Mouse (Mus musculus) embryonic facial prominence, embryonic 15.5 days (tissue): ENCODE results near the gene Dbndd2. TPM values are rescaled to one million over a fixed set of nuclear protein-coding genes. Genes with fewer than 3 reads are reported as not detected.

Experiments used
- ATAC-seq: fragments of 200-750 bp; cut with Nextera tagmentation; 2 replicates; pipeline ENCODE4 v1.8.0; 2017; ENCODE audit warnings: low read depth, moderate TSS enrichment; ENCODE audit not compliant: insufficient number of reproducible peaks, low FRiP score, low TSS enrichment
- H3K27ac ChIP-seq: fragments of 300-500 bp; sonication (generic); replicated peaks from 2 replicates; pipeline ENCODE4 v1.5.1; 2015; ENCODE audit warnings: mild to moderate bottlenecking, inconsistent platforms
- H3K27me3 ChIP-seq: fragments of 300-500 bp; sonication (generic); 2 replicates; pipeline ENCODE4 v1.6.1; 2015; ENCODE audit warnings: inconsistent platforms
- H3K36me3 ChIP-seq: fragments of 300-500 bp; sonication (generic); 2 replicates; pipeline ENCODE4 v1.6.1; 2015; ENCODE audit warnings: mild to moderate bottlenecking, inconsistent platforms
- H3K4me1 ChIP-seq: fragments of 300-500 bp; sonication (generic); 2 replicates; pipeline ENCODE4 v1.6.1; 2015; ENCODE audit warnings: inconsistent platforms
- H3K4me2 ChIP-seq: fragments of 300-500 bp; sonication (generic); replicated peaks from 2 replicates; pipeline ENCODE4 v1.6.1; 2015; ENCODE audit warnings: mild to moderate bottlenecking, inconsistent platforms
- H3K4me3 ChIP-seq: fragments of 300-500 bp; sonication (generic); replicated peaks from 2 replicates; pipeline ENCODE4 v1.5.1; 2015; ENCODE audit warnings: mild to moderate bottlenecking, inconsistent platforms
- H3K9ac ChIP-seq: fragments of 300-500 bp; sonication (generic); 2 replicates; pipeline ENCODE4 v1.6.1; 2015; ENCODE audit warnings: inconsistent platforms
- H3K9me3 ChIP-seq: fragments of 300-500 bp; sonication (generic); replicated peaks from 2 replicates; pipeline ENCODE4 v1.6.1; 2016; ENCODE audit warnings: inconsistent platforms
- WGBS: fragments of 180-500 bp; shearing (Covaris S2); methylation state at CpG from one replicate; pipeline ENCODE4 v1.1.7; 2015; 5-methylcytosine and 5-hydroxymethylcytosine counted together
- polyA plus RNA-seq: library from polyadenylated mRNA; unstranded; fragments of >200 nt; fragmentation: Nextera tagmentation; extraction: Ambion mirVana; gene quantifications from 2 replicates; pipeline ENCODE4 v1.2.1, GENCODE M21; 2015

The Dbndd2 gene
- polyA plus RNA-seq, 1 experiment from 2014 or later, result 8.4 TPM

DNA sequence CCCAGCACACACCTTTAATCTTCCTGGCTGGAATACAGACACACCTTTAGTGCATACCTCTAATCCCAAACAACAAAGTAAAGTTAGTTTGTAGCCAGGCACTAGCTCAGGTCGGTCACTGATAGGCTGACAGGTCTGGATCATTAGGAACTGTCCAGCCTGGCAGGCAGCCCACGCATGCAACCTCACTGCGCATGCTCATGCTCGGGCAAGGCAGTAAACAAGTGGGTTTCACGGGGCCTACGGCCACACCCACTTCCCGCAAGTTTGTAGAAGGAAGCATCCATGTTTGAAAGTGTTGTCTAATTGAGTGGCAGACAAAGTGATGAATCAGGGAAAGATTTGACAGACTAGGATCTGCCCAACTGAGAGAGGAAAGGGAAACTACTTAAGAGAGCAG is 56.7 kb downstream of the Dbndd2 start:
- peaks cover 14% of the 10 kb centered on the region for H3K4me1 ChIP-seq
- no peak overlapping the region for H3K4me2 ChIP-seq
- no peak for ATAC-seq
- no peak overlapping the region for H3K9ac ChIP-seq
- 83% methylated on average over 7 of the region's 7 CpGs for WGBS
- H3K9me3 ChIP-seq, result no peaks in the 10 kb centered on the region
- no peaks in the 10 kb centered on the region for H3K36me3 ChIP-seq
- peaks cover 4% of the 10 kb centered on the region; the same call in 1 of the 2 replicates for H3K27me3 ChIP-seq
- no peak overlapping the region for H3K4me3 ChIP-seq
- no peak overlapping the region for H3K27ac ChIP-seq

Other genes starting within 250 kb of the Dbndd2 start
- not detected in 2 replicates for gene Svs2, start 247.6 kb upstream of the Dbndd2 start, polyA plus RNA-seq
- gene Svs3b, start 229.5 kb upstream of the Dbndd2 start, polyA plus RNA-seq, result not detected in 2 replicates
- not detected in 2 replicates for gene Svs4, start 207.6 kb upstream of the Dbndd2 start, polyA plus RNA-seq
- gene Svs3a, start 196.8 kb upstream of the Dbndd2 start, polyA plus RNA-seq, result not detected in 2 replicates
- not detected in 2 replicates for gene Svs6, start 169.4 kb upstream of the Dbndd2 start, polyA plus RNA-seq
- not detected in 2 replicates for gene Svs5, start 153.4 kb upstream of the Dbndd2 start, polyA plus RNA-seq
- 9.9 and 14.5 TPM in 2 replicates for gene Slpi, start 97.0 kb upstream of the Dbndd2 start, polyA plus RNA-seq
- gene Rbpjl, start 83.0 kb upstream of the Dbndd2 start, polyA plus RNA-seq, result 0.50 and 0.98 TPM in 2 replicates
- 33.4 and 58.2 TPM in 2 replicates for gene Matn4, start 80.9 kb upstream of the Dbndd2 start, polyA plus RNA-seq
- 113 and 114 TPM in 2 replicates for gene Sdc4, start 42.2 kb upstream of the Dbndd2 start, polyA plus RNA-seq
- gene Sys1, start 29.1 kb upstream of the Dbndd2 start, polyA plus RNA-seq, result 66.3 and 67.8 TPM in 2 replicates
- 12.2 and 12.5 TPM in 2 replicates for gene Gm20458, start 25.1 kb upstream of the Dbndd2 start, polyA plus RNA-seq
- gene Trp53tg5, start 12.4 kb upstream of the Dbndd2 start, polyA plus RNA-seq, result not detected in 2 replicates
- gene Pigt, start 11.4 kb downstream of the Dbndd2 start, polyA plus RNA-seq, result 63.0 and 70.5 TPM in 2 replicates
- gene Wfdc2, start 76.3 kb downstream of the Dbndd2 start, polyA plus RNA-seq, result 47.5 and 73.4 TPM in 2 replicates
- not detected in 2 replicates for gene Spint3, start 87.4 kb downstream of the Dbndd2 start, polyA plus RNA-seq
- 0.22 and 0.27 TPM in 2 replicates for gene Wfdc6a, start 99.3 kb downstream of the Dbndd2 start, polyA plus RNA-seq
- gene Eppin, start 107.5 kb downstream of the Dbndd2 start, polyA plus RNA-seq, result not detected in 2 replicates
- not detected in 2 replicates for gene Wfdc6b, start 127.4 kb downstream of the Dbndd2 start, polyA plus RNA-seq
- not detected in 2 replicates for gene Wfdc8, start 127.5 kb downstream of the Dbndd2 start, polyA plus RNA-seq
- gene Wfdc16, start 152.7 kb downstream of the Dbndd2 start, polyA plus RNA-seq, result not detected in 2 replicates
- 1.5 and 2.8 TPM in 2 replicates for gene Wfdc10, start 169.9 kb downstream of the Dbndd2 start, polyA plus RNA-seq
- gene Wfdc9, start 170.5 kb downstream of the Dbndd2 start, polyA plus RNA-seq, result not detected in 2 replicates
- not detected in 2 replicates for gene Wfdc11, start 188.0 kb downstream of the Dbndd2 start, polyA plus RNA-seq
- 0.16 and 0.71 TPM in 2 replicates for gene Wfdc13, start 199.0 kb downstream of the Dbndd2 start, polyA plus RNA-seq
- not detected in 2 replicates for gene Spint4, start 212.4 kb downstream of the Dbndd2 start, polyA plus RNA-seq
- gene Spint5, start 229.2 kb downstream of the Dbndd2 start, polyA plus RNA-seq, result not detected in 2 replicates